ENCODE assay signal across 21 mouse cellular contexts in the genomic region with DNA sequence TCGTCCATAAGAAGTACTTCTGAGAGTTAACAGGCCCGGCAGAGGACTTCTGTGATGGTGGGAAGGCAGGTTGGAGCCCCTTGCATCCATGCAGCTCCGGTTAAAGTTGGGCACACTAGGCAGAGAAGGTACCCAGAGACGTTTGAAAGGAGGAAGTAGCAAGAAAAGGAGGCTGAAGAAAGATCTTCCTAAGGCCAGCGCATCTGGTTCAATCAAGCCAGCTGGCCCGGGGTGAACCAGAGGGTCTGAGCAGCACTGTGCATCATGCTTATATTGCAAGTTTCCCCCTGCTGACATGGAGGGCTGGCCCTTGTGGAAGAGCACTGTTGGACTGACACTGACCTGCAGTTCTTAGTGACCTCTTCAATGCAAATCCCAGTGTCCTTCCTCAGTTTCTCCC. TPM values are rescaled to one million over a fixed set of nuclear protein-coding genes. Genes with fewer than 3 reads are reported as not detected.
DNase-seq lines count a peak whose midpoint lies in the region; ATAC-seq and TF ChIP-seq lines count a peak whose summit lies in the region.
"Had no signal": no experiment of that assay in that cellular context is flagged by ENCODE, and none has a peak within 500 bp of the region (broad histone marks: within the 10 kb centered on the region; RNA-seq: fewer than 3 reads in every experiment).

No protein-coding gene starts in this region.

- DNase-seq in heart, adult 11 months: peak; percentile 83
- DNase-seq in heart, adult 2 months: no peak
- no peak for DNase-seq in stomach, postnatal 0 days (ENCODE audit: low spot score)
- DNase-seq in layer of hippocampus, adult 2 months (ENCODE audit: low spot score in 2 of 2): no peak
- DNase-seq in thymus, postnatal 0 days (ENCODE audit: low spot score): no peak
- DNase-seq: gastrocnemius, adult 2 months; kidney, adult 18-20 months had no signal

- TF ChIP-seq CTCF in heart, adult 2 months (IDR thresholded peaks at IDR 0.05): no peak
- TF ChIP-seq CTCF in intestine, postnatal 0 days (IDR thresholded peaks at IDR 0.05; ENCODE audit: low read depth): no peak
- TF ChIP-seq CTCF in stomach, postnatal 0 days (IDR thresholded peaks at IDR 0.05; ENCODE audit: low read depth): no peak
- no peak for TF ChIP-seq CTCF in layer of hippocampus, adult 2 months (conservative IDR thresholded peaks at IDR 0.05)

- no peak for TF ChIP-seq POLR2A in heart, adult 2 months (IDR thresholded peaks at IDR 0.05; ENCODE audit: insufficient read depth, low read depth, low read length)

- H3K4me2 ChIP-seq in intestine, postnatal 0 days (replicated peaks; ENCODE audit: low read depth): peak overlapping the region; percentile 55
- H3K4me2 ChIP-seq in stomach, postnatal 0 days (replicated peaks; ENCODE audit: low read depth): no peak overlapping the region
- H3K4me2 ChIP-seq: heart, embryonic 15.5 days; kidney, embryonic 15.5 days; limb, embryonic 12.5 days; liver, embryonic 15.5 days; lung, embryonic 15.5 days; midbrain, embryonic 12.5 days; neural tube, embryonic 12.5 days had no signal

- no peak overlapping the region for H3K4me3 ChIP-seq in heart, adult 2 months
- H3K4me3 ChIP-seq in intestine, postnatal 0 days (ENCODE audit: low read depth, low read length): peak overlapping the region; percentile 15; the same call in 1 of the 2 replicates
- no peak overlapping the region for H3K4me3 ChIP-seq in stomach, postnatal 0 days (ENCODE audit: low read depth, low read length)
- H3K4me3 ChIP-seq in layer of hippocampus, adult 2 months: no peak overlapping the region
- H3K4me3 ChIP-seq: erythroblast, embryonic 14.5 days; gastrocnemius, adult 2 months; heart, embryonic 10.5 days; heart, embryonic 15.5 days; kidney, embryonic 15.5 days; limb, embryonic 12.5 days; liver, embryonic 15.5 days; lung, embryonic 15.5 days; midbrain, embryonic 12.5 days; myocyte; neural tube, embryonic 12.5 days had no signal

- TF ChIP-seq EP300 in heart, adult 2 months (IDR thresholded peaks at IDR 0.05; ENCODE audit: insufficient read depth, low read depth, low read length): no peak
- TF ChIP-seq EP300 in stomach, postnatal 0 days (optimal IDR thresholded peaks at IDR 0.05): no peak

- H3K9ac ChIP-seq in heart, adult 2 months (ENCODE audit: low read depth, low read length): no peak overlapping the region
- H3K9ac ChIP-seq in intestine, postnatal 0 days (ENCODE audit: low read depth, low read length): no peak overlapping the region
- H3K9ac ChIP-seq in stomach, postnatal 0 days (ENCODE audit: low read length): no peak overlapping the region
- H3K9ac ChIP-seq: heart, embryonic 15.5 days; kidney, embryonic 15.5 days; limb, embryonic 12.5 days; liver, embryonic 15.5 days; lung, embryonic 15.5 days; midbrain, embryonic 12.5 days; neural tube, embryonic 12.5 days had no signal

- intact Hi-C loops in heart, adult 2 months (cut with DNase I): no loop called here

- no peaks in the 10 kb centered on the region for H3K79me2 ChIP-seq in heart, adult 2 months (replicated peaks; ENCODE audit: control insufficient read depth, insufficient read depth, low read length)

- no peaks in the 10 kb centered on the region for H3K9me3 ChIP-seq in intestine, postnatal 0 days (ENCODE audit: control insufficient read depth)
- H3K9me3 ChIP-seq in stomach, postnatal 0 days (ENCODE audit: control insufficient read depth, low read length): no peaks in the 10 kb centered on the region
- H3K9me3 ChIP-seq: heart, embryonic 10.5 days; heart, embryonic 15.5 days; kidney, embryonic 15.5 days; limb, embryonic 12.5 days; liver, embryonic 15.5 days; lung, embryonic 15.5 days; megakaryocyte, embryonic 14.5 days; midbrain, embryonic 12.5 days; neural tube, embryonic 12.5 days had no signal

- H3K36me3 ChIP-seq in heart, adult 2 months (ENCODE audit: control insufficient read depth, insufficient read depth, low read length): no peaks in the 10 kb centered on the region
- no peaks in the 10 kb centered on the region for H3K36me3 ChIP-seq in intestine, postnatal 0 days (ENCODE audit: control insufficient read depth, insufficient read depth)
- no peaks in the 10 kb centered on the region for H3K36me3 ChIP-seq in stomach, postnatal 0 days (ENCODE audit: control insufficient read depth, insufficient read depth, low read length)
- H3K36me3 ChIP-seq: heart, embryonic 10.5 days; heart, embryonic 15.5 days; kidney, embryonic 15.5 days; limb, embryonic 12.5 days; liver, embryonic 15.5 days; lung, embryonic 15.5 days; midbrain, embryonic 12.5 days; neural tube, embryonic 12.5 days had no signal

- WGBS in heart, adult 2 months: 55% methylated on average over 6 of the region's 6 CpGs
- 39% methylated on average over 6 of the region's 6 CpGs for WGBS in intestine, postnatal 0 days
- 53% methylated on average over 6 of the region's 6 CpGs for WGBS in stomach, postnatal 0 days

- H3K4me1 ChIP-seq in heart, adult 2 months (ENCODE audit: control insufficient read depth, insufficient read depth, low read length): no peaks in the 10 kb centered on the region; the same call in 1 of the 2 replicates
- peaks cover 13% of the 10 kb centered on the region; the same call in 1 of the 2 replicates for H3K4me1 ChIP-seq in intestine, postnatal 0 days (replicated peaks; ENCODE audit: control insufficient read depth, insufficient read depth, low read length)
- peaks cover 4% of the 10 kb centered on the region; the same call in 1 of the 2 replicates for H3K4me1 ChIP-seq in stomach, postnatal 0 days (replicated peaks; ENCODE audit: control insufficient read depth, insufficient read depth)
- H3K4me1 ChIP-seq: neural tube, embryonic 12.5 days had no signal

- no peak overlapping the region for H3K27ac ChIP-seq in heart, adult 2 months
- H3K27ac ChIP-seq in intestine, postnatal 0 days (ENCODE audit: low read depth, low read length): peak overlapping the region; percentile 70
- H3K27ac ChIP-seq in stomach, postnatal 0 days (replicated peaks): peak overlapping the region; percentile 61; the same call in 1 of the 2 replicates
- no peak overlapping the region for H3K27ac ChIP-seq in layer of hippocampus, adult 2 months
- H3K27ac ChIP-seq: gastrocnemius, adult 2 months; heart, embryonic 10.5 days; heart, embryonic 15.5 days; kidney, embryonic 15.5 days; limb, embryonic 12.5 days; liver, embryonic 15.5 days; lung, embryonic 15.5 days; midbrain, embryonic 12.5 days; neural tube, embryonic 12.5 days had no signal

- ATAC-seq in common myeloid progenitor, adult 5-6 weeks (replicated peaks; ENCODE audit: low read depth, poor library complexity, severe bottlenecking): peak; percentile 54
- no peak for ATAC-seq in intestine, postnatal 0 days
- no peak for ATAC-seq in stomach, postnatal 0 days (ENCODE audit: low FRiP score, low TSS enrichment)
- ATAC-seq: hindbrain, embryonic 16.5 days had no signal

- H3K27me3 ChIP-seq in heart, adult 2 months (ENCODE audit: control insufficient read depth, insufficient read depth, low read length): no peaks in the 10 kb centered on the region; the same call in 1 of the 2 replicates
- no peaks in the 10 kb centered on the region for H3K27me3 ChIP-seq in intestine, postnatal 0 days (replicated peaks; ENCODE audit: control insufficient read depth, insufficient read depth, low read length)
- H3K27me3 ChIP-seq in stomach, postnatal 0 days (ENCODE audit: control insufficient read depth, insufficient read depth, low read length): no peaks in the 10 kb centered on the region
- H3K27me3 ChIP-seq: heart, embryonic 15.5 days; neural tube, embryonic 12.5 days had no signal

RNA-seq across cellular contexts. Expression of gene Hipk2, which starts 6.0 kb away (rescaled TPM):
- 10 to 100 TPM; 91.0 to 98.5 TPM for total RNA-seq in heart, adult 2 months (2021)
- polyA plus RNA-seq in heart, adult 2 months (2012; rRNA removed): 35.9 and 51.3 TPM in 2 replicates
- 10.3 and 16.4 TPM in 2 replicates for total RNA-seq in common myeloid progenitor, adult 5-6 weeks (2017)
- 12.0 and 15.4 TPM in 2 replicates for polyA plus RNA-seq in intestine, postnatal 0 days (2015; fragmentation: Nextera tagmentation; extraction: Ambion mirVana)
- polyA plus RNA-seq in stomach, postnatal 0 days (2015; fragmentation: Nextera tagmentation; extraction: Ambion mirVana): 13.7 and 13.9 TPM in 2 replicates
- total RNA-seq in layer of hippocampus, adult 2 months (2021): 10 to 100 TPM; 55.9 to 59.9 TPM
- 3.1 and 7.1 TPM in 2 replicates for polyA plus RNA-seq in thymus, postnatal 0 days (2015; fragmentation: Nextera tagmentation; extraction: Ambion mirVana)

RNA-seq across cellular contexts. Expression of gene Tbxas1, which starts 6.8 kb away (rescaled TPM):
- total RNA-seq in heart, adult 2 months (2021): 1 to 10 TPM; 2.1 to 2.7 TPM
- 1.9 and 2.7 TPM in 2 replicates for polyA plus RNA-seq in heart, adult 2 months (2012; rRNA removed)
- total RNA-seq in common myeloid progenitor, adult 5-6 weeks (2017): 23.1 and 33.0 TPM in 2 replicates
- polyA plus RNA-seq in intestine, postnatal 0 days (2015; fragmentation: Nextera tagmentation; extraction: Ambion mirVana): 2.1 and 2.9 TPM in 2 replicates
- polyA plus RNA-seq in stomach, postnatal 0 days (2015; fragmentation: Nextera tagmentation; extraction: Ambion mirVana): 1.9 and 2.0 TPM in 2 replicates
- 1 to 10 TPM; 2.8 TPM for total RNA-seq in layer of hippocampus, adult 2 months (2021)
- polyA plus RNA-seq in thymus, postnatal 0 days (2015; fragmentation: Nextera tagmentation; extraction: Ambion mirVana): 2.0 and 2.5 TPM in 2 replicates
- polyA plus RNA-seq: myocyte had no signal

Comparison
In these comparisons a context has a peak if more than half of its experiments do, and no peak if none do; other contexts are left out.
1. H3K27ac ChIP-seq: peak in intestine, postnatal 0 days (single experiment) and stomach, postnatal 0 days (single experiment); none in heart, adult 2 months (single experiment) and layer of hippocampus, adult 2 months (single experiment).